Comparison of ENCODE assay signal across 7 mouse cellular contexts in the genomic region with DNA sequence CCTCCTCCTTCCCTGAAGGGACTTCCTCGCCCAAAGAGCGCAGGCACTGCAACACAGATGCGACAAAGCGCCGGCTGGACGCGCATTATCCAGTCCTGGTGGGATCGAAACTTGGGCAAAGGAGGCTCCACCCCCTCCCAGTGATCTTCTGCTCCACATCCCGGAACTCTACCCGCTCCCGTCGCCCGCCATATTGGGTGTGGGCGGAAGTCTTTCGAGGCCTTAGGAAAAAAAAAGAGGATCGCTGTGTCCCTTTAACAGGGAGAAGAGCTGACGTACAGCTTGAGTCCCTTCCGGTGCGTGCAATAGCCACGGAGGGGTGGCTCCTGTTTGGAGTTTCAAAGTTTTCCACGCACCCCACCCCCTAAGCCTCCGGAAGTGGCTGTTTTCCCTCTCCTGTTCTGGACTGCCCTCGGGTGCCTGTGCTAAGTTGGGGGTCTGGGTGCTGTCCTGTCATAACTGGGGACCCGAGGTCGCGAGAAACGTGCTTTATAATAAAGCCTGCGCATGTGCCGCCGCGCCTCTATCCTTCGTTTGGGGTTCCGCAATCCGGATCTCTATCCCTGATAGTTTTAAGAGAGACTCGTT. TPM values are rescaled to one million over a fixed set of nuclear protein-coding genes. Genes with fewer than 3 reads are reported as not detected.
DNase-seq lines count a peak whose midpoint lies in the region; ATAC-seq lines count a peak whose summit lies in the region.

No protein-coding gene starts in this region.

- H3K27ac ChIP-seq in embryonic facial prominence, embryonic 10.5 days (replicated peaks) = peak overlapping the region; percentile 93
- H3K27ac ChIP-seq in limb, embryonic 11.5 days (replicated peaks; ENCODE audit: low read depth, low read length) = peak overlapping the region; percentile 90
- H3K27ac ChIP-seq in midbrain, embryonic 14.5 days (replicated peaks; ENCODE audit: low read depth, low read length) = peak overlapping the region; percentile 84

- under 1% methylated on average over 35 of the region's 35 CpGs for WGBS in embryonic facial prominence, embryonic 10.5 days
- WGBS in limb, embryonic 11.5 days = under 1% methylated on average over 35 of the region's 35 CpGs
- WGBS in midbrain, embryonic 14.5 days = under 1% methylated on average over 35 of the region's 35 CpGs

- no peaks in the 10 kb centered on the region for H3K27me3 ChIP-seq in embryonic facial prominence, embryonic 10.5 days (replicated peaks; ENCODE audit: low read depth, poor library complexity, severe bottlenecking)
- no peaks in the 10 kb centered on the region for H3K27me3 ChIP-seq in limb, embryonic 11.5 days (ENCODE audit: control insufficient read depth, insufficient read depth, low read length)
- H3K27me3 ChIP-seq in midbrain, embryonic 14.5 days (ENCODE audit: control insufficient read depth, insufficient read depth, low read length) = no peaks in the 10 kb centered on the region

- H3K4me2 ChIP-seq in limb, embryonic 11.5 days (ENCODE audit: low read depth, severe bottlenecking) = peak overlapping the region; percentile 79
- peak overlapping the region; percentile 97 for H3K4me2 ChIP-seq in midbrain, embryonic 14.5 days (ENCODE audit: low read length)

- peak; percentile 84 for ATAC-seq in granulocyte monocyte progenitor cell, adult 5-6 weeks (replicated peaks; ENCODE audit: poor library complexity, severe bottlenecking)
- ATAC-seq in limb, embryonic 11.5 days (ENCODE audit: insufficient number of reproducible peaks, low FRiP score, low TSS enrichment, low read depth) = peak; percentile 75
- peak; percentile 79 for ATAC-seq in midbrain, embryonic 14.5 days (ENCODE audit: low FRiP score, low TSS enrichment)

- H3K36me3 ChIP-seq in embryonic facial prominence, embryonic 10.5 days (replicated peaks) = peaks cover 38% of the 10 kb centered on the region
- H3K36me3 ChIP-seq in limb, embryonic 11.5 days (ENCODE audit: control insufficient read depth, insufficient read depth, low read length) = peaks cover 5% of the 10 kb centered on the region; the same call in 1 of the 2 replicates
- 0 out of 2 replicates have a peak, but pooled peaks cover 6% of the 10 kb centered on the region for H3K36me3 ChIP-seq in midbrain, embryonic 14.5 days (ENCODE audit: control insufficient read depth, insufficient read depth, low read length)

- peak overlapping the region; percentile 70 for H3K4me3 ChIP-seq in embryonic facial prominence, embryonic 10.5 days
- H3K4me3 ChIP-seq in limb, embryonic 11.5 days (ENCODE audit: low read depth, low read length) = peak overlapping the region; percentile 63
- H3K4me3 ChIP-seq in midbrain, embryonic 14.5 days (replicated peaks; ENCODE audit: low read depth, low read length) = peak overlapping the region; percentile 50

- peak; percentile 96 for DNase-seq in adrenal gland, postnatal 10 days
- peak; percentile 92 for DNase-seq in embryonic facial prominence, embryonic 10.5 days (ENCODE audit: low spot score)
- peak; percentile 95 for DNase-seq in kidney, adult 18-20 months
- DNase-seq in limb, embryonic 11.5 days (ENCODE audit: low spot score) = peak; percentile 89
- DNase-seq in midbrain, embryonic 14.5 days = peak; percentile 95
- DNase-seq in spleen, adult 18-20 months = peak; percentile 74 to 81

- peaks cover 32% of the 10 kb centered on the region for H3K4me1 ChIP-seq in embryonic facial prominence, embryonic 10.5 days
- H3K4me1 ChIP-seq in limb, embryonic 11.5 days (ENCODE audit: control insufficient read depth, insufficient read depth, low read length) = peaks cover 9% of the 10 kb centered on the region; the same call in 1 of the 2 replicates
- H3K4me1 ChIP-seq in midbrain, embryonic 14.5 days (ENCODE audit: control insufficient read depth, insufficient read depth, low read length) = peaks cover 20% of the 10 kb centered on the region

- H3K9ac ChIP-seq in limb, embryonic 11.5 days (ENCODE audit: low read length) = peak overlapping the region; percentile 84
- H3K9ac ChIP-seq in midbrain, embryonic 14.5 days (replicated peaks; ENCODE audit: low read length) = peak overlapping the region; percentile 69

- H3K9me3 ChIP-seq in embryonic facial prominence, embryonic 10.5 days = no peaks in the 10 kb centered on the region
- no peaks in the 10 kb centered on the region for H3K9me3 ChIP-seq in limb, embryonic 11.5 days (ENCODE audit: control insufficient read depth, low read length)
- H3K9me3 ChIP-seq in midbrain, embryonic 14.5 days (ENCODE audit: control insufficient read depth, low read length) = no peaks in the 10 kb centered on the region

RNA-seq across cellular contexts. Expression of a gene that starts 9.2 kb away (rescaled TPM):
- 10 to 100 TPM; 33.8 to 42.3 TPM for total RNA-seq in adrenal gland, postnatal 10 days (2021)
- 26.9 and 27.5 TPM in 2 replicates for polyA plus RNA-seq in embryonic facial prominence, embryonic 10.5 days (2016; fragmentation: Nextera tagmentation; extraction: Ambion mirVana)
- total RNA-seq in granulocyte monocyte progenitor cell, adult 5-6 weeks (2014; fragmentation: Nextera tagmentation) = 15.0 and 18.5 TPM in 2 replicates
- total RNA-seq in granulocyte monocyte progenitor cell, adult 5-6 weeks (2017) = 14.9 and 15.8 TPM in 2 replicates
- polyA plus RNA-seq in limb, embryonic 11.5 days (2014; fragmentation: Nextera tagmentation; extraction: Ambion mirVana) = 19.1 and 22.6 TPM in 2 replicates
- polyA plus RNA-seq in midbrain, embryonic 14.5 days (2014; fragmentation: Nextera tagmentation; extraction: Ambion mirVana) = 56.0 and 60.4 TPM in 2 replicates

RNA-seq across cellular contexts. Expression of a gene that starts 9.8 kb away (rescaled TPM):
- total RNA-seq in adrenal gland, postnatal 10 days (2021) = 10 to 100 TPM; 42.0 to 51.8 TPM
- polyA plus RNA-seq in embryonic facial prominence, embryonic 10.5 days (2016; fragmentation: Nextera tagmentation; extraction: Ambion mirVana) = 53.4 and 55.1 TPM in 2 replicates
- 26.7 and 34.5 TPM in 2 replicates for total RNA-seq in granulocyte monocyte progenitor cell, adult 5-6 weeks (2014; fragmentation: Nextera tagmentation)
- total RNA-seq in granulocyte monocyte progenitor cell, adult 5-6 weeks (2017) = 48.8 and 69.0 TPM in 2 replicates
- polyA plus RNA-seq in limb, embryonic 11.5 days (2014; fragmentation: Nextera tagmentation; extraction: Ambion mirVana) = 50.2 and 51.7 TPM in 2 replicates
- 77.1 and 79.3 TPM in 2 replicates for polyA plus RNA-seq in midbrain, embryonic 14.5 days (2014; fragmentation: Nextera tagmentation; extraction: Ambion mirVana)

RNA-seq across cellular contexts. Expression of a gene that starts 17.2 kb away (rescaled TPM):
- under 1 TPM; 0.30 to 0.73 TPM for total RNA-seq in adrenal gland, postnatal 10 days (2021)
- 0.23 TPM in 1 of 2 replicates, not detected in the other for polyA plus RNA-seq in embryonic facial prominence, embryonic 10.5 days (2016; fragmentation: Nextera tagmentation; extraction: Ambion mirVana)
- total RNA-seq in granulocyte monocyte progenitor cell, adult 5-6 weeks (2014; fragmentation: Nextera tagmentation) = not detected in 2 replicates
- not detected in 2 replicates for total RNA-seq in granulocyte monocyte progenitor cell, adult 5-6 weeks (2017)
- polyA plus RNA-seq in limb, embryonic 11.5 days (2014; fragmentation: Nextera tagmentation; extraction: Ambion mirVana) = 0.24 and 0.31 TPM in 2 replicates
- 1.9 and 3.4 TPM in 2 replicates for polyA plus RNA-seq in midbrain, embryonic 14.5 days (2014; fragmentation: Nextera tagmentation; extraction: Ambion mirVana)

RNA-seq across cellular contexts. Expression of a gene that starts 23.3 kb away (rescaled TPM):
- total RNA-seq in adrenal gland, postnatal 10 days (2021) = 100 to 1,000 TPM; 289 to 333 TPM
- polyA plus RNA-seq in embryonic facial prominence, embryonic 10.5 days (2016; fragmentation: Nextera tagmentation; extraction: Ambion mirVana) = 217 and 235 TPM in 2 replicates
- 194 and 276 TPM in 2 replicates for total RNA-seq in granulocyte monocyte progenitor cell, adult 5-6 weeks (2014; fragmentation: Nextera tagmentation)
- 94.5 and 105 TPM in 2 replicates for total RNA-seq in granulocyte monocyte progenitor cell, adult 5-6 weeks (2017)
- polyA plus RNA-seq in limb, embryonic 11.5 days (2014; fragmentation: Nextera tagmentation; extraction: Ambion mirVana) = 282 and 293 TPM in 2 replicates
- 198 and 257 TPM in 2 replicates for polyA plus RNA-seq in midbrain, embryonic 14.5 days (2014; fragmentation: Nextera tagmentation; extraction: Ambion mirVana)

RNA-seq across cellular contexts. Expression of a gene that starts 24.8 kb away (rescaled TPM):
- 10 to 100 TPM; 45.7 to 63.5 TPM for total RNA-seq in adrenal gland, postnatal 10 days (2021)
- 32.8 and 37.0 TPM in 2 replicates for polyA plus RNA-seq in embryonic facial prominence, embryonic 10.5 days (2016; fragmentation: Nextera tagmentation; extraction: Ambion mirVana)
- total RNA-seq in granulocyte monocyte progenitor cell, adult 5-6 weeks (2014; fragmentation: Nextera tagmentation) = 8.0 and 14.6 TPM in 2 replicates
- total RNA-seq in granulocyte monocyte progenitor cell, adult 5-6 weeks (2017) = 7.1 and 10.9 TPM in 2 replicates
- polyA plus RNA-seq in limb, embryonic 11.5 days (2014; fragmentation: Nextera tagmentation; extraction: Ambion mirVana) = 24.4 and 27.7 TPM in 2 replicates
- 6.3 and 8.8 TPM in 2 replicates for polyA plus RNA-seq in midbrain, embryonic 14.5 days (2014; fragmentation: Nextera tagmentation; extraction: Ambion mirVana)

Comparison
In these comparisons a context has a peak if more than half of its experiments do, and no peak if none do; other contexts are left out.
1. Peak in every context shown above with its lines: DNase-seq, ATAC-seq, H3K4me3 ChIP-seq and H3K27ac ChIP-seq.